29 mouse cellular contexts compared by ENCODE assay signal in the genomic region with DNA sequence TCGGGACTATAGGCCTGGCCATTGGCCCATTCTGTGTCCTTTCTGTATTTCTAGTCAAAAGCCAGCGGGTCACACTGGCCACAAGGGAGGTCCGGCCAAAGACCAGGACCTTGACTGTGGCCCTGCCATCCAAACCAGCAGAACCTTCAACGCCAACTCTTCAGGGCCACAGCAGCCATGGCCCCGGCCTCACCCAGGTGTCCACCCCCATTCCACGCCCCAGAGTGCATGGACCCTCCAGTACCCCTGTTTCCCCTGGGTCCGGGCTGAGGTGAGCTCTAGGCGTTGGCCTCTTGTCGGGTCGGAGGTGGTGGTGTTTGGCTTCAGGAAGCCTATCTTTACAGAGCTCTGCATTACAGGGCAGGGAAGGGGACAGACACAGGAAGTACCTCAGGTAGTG. TPM values are rescaled to one million over a fixed set of nuclear protein-coding genes. Genes with fewer than 3 reads are reported as not detected.
DNase-seq lines count a peak whose midpoint lies in the region; ATAC-seq lines count a peak whose summit lies in the region.
"Had no signal": no experiment of that assay in that cellular context is flagged by ENCODE, and none has a peak within 500 bp of the region (broad histone marks: within the 10 kb centered on the region; RNA-seq: fewer than 3 reads in every experiment).

No protein-coding gene starts in this region.

- intact Hi-C loops in heart, postnatal 25 days (cut with DNase I) = loop anchor here (1.0 kb wide), 1 partner anchor 76 kb away; no protein-coding TSS in a partner anchor

- 87% methylated on average over 10 of the region's 10 CpGs for WGBS in embryonic facial prominence, embryonic 14.5 days
- 93% methylated on average over 10 of the region's 10 CpGs for WGBS in embryonic facial prominence, embryonic 10.5 days
- WGBS in kidney, embryonic 14.5 days = 93% methylated on average over 10 of the region's 10 CpGs
- 92% methylated on average over 10 of the region's 10 CpGs for WGBS in neural tube, embryonic 13.5 days

- peaks cover 77% of the 10 kb centered on the region for H3K36me3 ChIP-seq in embryonic facial prominence, embryonic 14.5 days (ENCODE audit: control insufficient read depth, insufficient read depth, low read length)
- H3K36me3 ChIP-seq in embryonic facial prominence, embryonic 10.5 days (replicated peaks) = peaks cover 93% of the 10 kb centered on the region
- H3K36me3 ChIP-seq in kidney, embryonic 14.5 days (ENCODE audit: control insufficient read depth, insufficient read depth, low read length) = peaks cover 61% of the 10 kb centered on the region
- H3K36me3 ChIP-seq in neural tube, embryonic 13.5 days = peaks cover 38% of the 10 kb centered on the region
- H3K36me3 ChIP-seq: liver, embryonic 13.5 days had no signal

- H3K9ac ChIP-seq in embryonic facial prominence, embryonic 14.5 days (ENCODE audit: low read depth, low read length) = no peak overlapping the region
- H3K9ac ChIP-seq in kidney, embryonic 14.5 days (ENCODE audit: low read depth, low read length) = no peak overlapping the region
- no peak overlapping the region for H3K9ac ChIP-seq in neural tube, embryonic 13.5 days
- H3K9ac ChIP-seq: heart, embryonic 15.5 days; liver, embryonic 13.5 days; neural tube, embryonic 15.5 days had no signal

- no peaks in the 10 kb centered on the region for H3K9me3 ChIP-seq in embryonic facial prominence, embryonic 14.5 days (ENCODE audit: control insufficient read depth, low read length)
- H3K9me3 ChIP-seq in embryonic facial prominence, embryonic 10.5 days = no peaks in the 10 kb centered on the region
- H3K9me3 ChIP-seq in kidney, embryonic 14.5 days (ENCODE audit: control insufficient read depth, low read length) = no peaks in the 10 kb centered on the region
- no peaks in the 10 kb centered on the region for H3K9me3 ChIP-seq in neural tube, embryonic 13.5 days
- H3K9me3 ChIP-seq: heart, embryonic 15.5 days; liver, embryonic 13.5 days; megakaryocyte, embryonic 14.5 days; neural tube, embryonic 15.5 days had no signal

- no peaks in the 10 kb centered on the region for H3K27me3 ChIP-seq in embryonic facial prominence, embryonic 14.5 days (replicated peaks; ENCODE audit: control insufficient read depth, insufficient read depth, low read length)
- H3K27me3 ChIP-seq in embryonic facial prominence, embryonic 10.5 days (replicated peaks; ENCODE audit: low read depth, poor library complexity, severe bottlenecking) = no peaks in the 10 kb centered on the region
- no peaks in the 10 kb centered on the region for H3K27me3 ChIP-seq in kidney, embryonic 14.5 days (ENCODE audit: control insufficient read depth, insufficient read depth, low read length)
- no peaks in the 10 kb centered on the region for H3K27me3 ChIP-seq in neural tube, embryonic 13.5 days
- H3K27me3 ChIP-seq: heart, embryonic 15.5 days; liver, embryonic 13.5 days; neural tube, embryonic 15.5 days; Patski had no signal

- no peak for DNase-seq in embryonic facial prominence, embryonic 14.5 days (ENCODE audit: low spot score)
- no peak for DNase-seq in embryonic facial prominence, embryonic 10.5 days (ENCODE audit: low spot score)
- peak; percentile 90 for DNase-seq in heart, adult 11 months
- DNase-seq in heart, postnatal 25 days (ENCODE audit: low spot score) = no peak
- no peak for DNase-seq in kidney, postnatal 4 days
- DNase-seq in neural tube, embryonic 10.5 days (ENCODE audit: extremely low spot score, low spot score) = no peak

- H3K4me1 ChIP-seq in embryonic facial prominence, embryonic 14.5 days (ENCODE audit: control insufficient read depth, insufficient read depth, low read length) = no peaks in the 10 kb centered on the region
- no peaks in the 10 kb centered on the region for H3K4me1 ChIP-seq in embryonic facial prominence, embryonic 10.5 days
- no peaks in the 10 kb centered on the region for H3K4me1 ChIP-seq in kidney, embryonic 14.5 days (ENCODE audit: control insufficient read depth, insufficient read depth, low read length)
- H3K4me1 ChIP-seq in neural tube, embryonic 13.5 days (replicated peaks) = peaks cover 9% of the 10 kb centered on the region; the same call in 1 of the 2 replicates
- H3K4me1 ChIP-seq: liver, embryonic 13.5 days; megakaryocyte, embryonic 14.5 days had no signal

- no peak overlapping the region for H3K4me3 ChIP-seq in embryonic facial prominence, embryonic 14.5 days (ENCODE audit: low read depth, low read length)
- H3K4me3 ChIP-seq in embryonic facial prominence, embryonic 10.5 days = no peak overlapping the region
- H3K4me3 ChIP-seq in kidney, embryonic 14.5 days (ENCODE audit: low read length) = no peak overlapping the region
- no peak overlapping the region for H3K4me3 ChIP-seq in neural tube, embryonic 13.5 days
- H3K4me3 ChIP-seq: heart, embryonic 15.5 days; liver, embryonic 13.5 days; megakaryocyte, embryonic 14.5 days; neural tube, embryonic 15.5 days had no signal

- no peak overlapping the region for H3K27ac ChIP-seq in embryonic facial prominence, embryonic 14.5 days (replicated peaks; ENCODE audit: low read depth, low read length)
- no peak overlapping the region for H3K27ac ChIP-seq in embryonic facial prominence, embryonic 10.5 days (replicated peaks)
- H3K27ac ChIP-seq in kidney, embryonic 14.5 days (ENCODE audit: low read depth, low read length) = no peak overlapping the region
- H3K27ac ChIP-seq in neural tube, embryonic 13.5 days (replicated peaks) = no peak overlapping the region
- H3K27ac ChIP-seq: liver, embryonic 13.5 days; neural tube, embryonic 15.5 days had no signal

- ATAC-seq in embryonic facial prominence, embryonic 14.5 days (ENCODE audit: low read depth) = 0 out of 2 replicates have a peak, but pooled peaks have one; percentile 35
- ATAC-seq in kidney, embryonic 14.5 days (ENCODE audit: low FRiP score, low TSS enrichment) = peak; percentile 45; the same call in 1 of the 2 replicates
- 0 out of 2 replicates have a peak, but pooled peaks have one; percentile 44 for ATAC-seq in neural tube, embryonic 13.5 days (ENCODE audit: low read depth)
- ATAC-seq: intestine, postnatal 0 days; Patski had no signal

- no peak overlapping the region for H3K4me2 ChIP-seq in embryonic facial prominence, embryonic 14.5 days (ENCODE audit: low read depth, low read length)
- H3K4me2 ChIP-seq in kidney, embryonic 14.5 days (replicated peaks; ENCODE audit: low read depth, low read length) = no peak overlapping the region
- no peak overlapping the region for H3K4me2 ChIP-seq in neural tube, embryonic 13.5 days
- H3K4me2 ChIP-seq: heart, embryonic 15.5 days; liver, embryonic 13.5 days; neural tube, embryonic 15.5 days had no signal

RNA-seq across cellular contexts. Expression of a gene that starts 33.6 kb away (rescaled TPM):
- 15.6 and 15.8 TPM in 2 replicates for polyA plus RNA-seq in embryonic facial prominence, embryonic 14.5 days (2014; fragmentation: Nextera tagmentation; extraction: Ambion mirVana)
- 25.9 and 27.8 TPM in 2 replicates for polyA plus RNA-seq in embryonic facial prominence, embryonic 10.5 days (2016; fragmentation: Nextera tagmentation; extraction: Ambion mirVana)
- total RNA-seq in heart, postnatal 25 days (2021) = 1 to 10 TPM; 4.1 to 4.2 TPM
- 10.7 and 23.0 TPM in 2 replicates for polyA plus RNA-seq in kidney, embryonic 14.5 days (2014; fragmentation: Nextera tagmentation; extraction: Ambion mirVana)
- polyA plus RNA-seq in neural tube, embryonic 13.5 days (2015; fragmentation: Nextera tagmentation; extraction: Ambion mirVana) = 5.6 and 7.8 TPM in 2 replicates
- total RNA-seq: MEL had no signal

RNA-seq across cellular contexts. Expression of a gene that starts 50.6 kb away (rescaled TPM):
- polyA plus RNA-seq in embryonic facial prominence, embryonic 14.5 days (2014; fragmentation: Nextera tagmentation; extraction: Ambion mirVana) = not detected in 2 replicates
- not detected in 2 replicates for polyA plus RNA-seq in embryonic facial prominence, embryonic 10.5 days (2016; fragmentation: Nextera tagmentation; extraction: Ambion mirVana)
- not detected for total RNA-seq in heart, postnatal 25 days (2021)
- 0.07 TPM in 1 of 2 replicates, not detected in the other for polyA plus RNA-seq in kidney, embryonic 14.5 days (2014; fragmentation: Nextera tagmentation; extraction: Ambion mirVana)
- polyA plus RNA-seq in neural tube, embryonic 13.5 days (2015; fragmentation: Nextera tagmentation; extraction: Ambion mirVana) = not detected in 2 replicates
- total RNA-seq: adrenal gland, postnatal 36 days; gastrocnemius, adult 8-10 months; heart, postnatal 4 days; layer of hippocampus, adult 18-20 months; layer of hippocampus, postnatal 10 days had no signal
- polyA plus RNA-seq: cerebellum, adult 2 months; gonadal fat pad, adult 2 months; heart, embryonic 15.5 days; limb, embryonic 14.5 days; liver, embryonic 13.5 days; lung, postnatal 0 days; neural tube, embryonic 15.5 days; Patski; testis, adult 2 months had no signal

RNA-seq across cellular contexts. Expression of a gene that starts 54.2 kb away (rescaled TPM):
- not detected in 2 replicates for polyA plus RNA-seq in embryonic facial prominence, embryonic 14.5 days (2014; fragmentation: Nextera tagmentation; extraction: Ambion mirVana)
- not detected in 2 replicates for polyA plus RNA-seq in embryonic facial prominence, embryonic 10.5 days (2016; fragmentation: Nextera tagmentation; extraction: Ambion mirVana)
- under 1 TPM in 1 of 2 experiments, not detected in 1; 0.20 TPM for total RNA-seq in heart, postnatal 25 days (2021)
- polyA plus RNA-seq in kidney, embryonic 14.5 days (2014; fragmentation: Nextera tagmentation; extraction: Ambion mirVana) = not detected in 2 replicates
- polyA plus RNA-seq in neural tube, embryonic 13.5 days (2015; fragmentation: Nextera tagmentation; extraction: Ambion mirVana) = 0.84 and 1.9 TPM in 2 replicates
- total RNA-seq: adrenal gland, postnatal 36 days; gastrocnemius, adult 8-10 months; heart, postnatal 4 days; layer of hippocampus, adult 18-20 months; layer of hippocampus, postnatal 10 days; left cerebral cortex, adult 18-20 months; left cerebral cortex, postnatal 25 days; MEL had no signal
- polyA plus RNA-seq: cerebellum, adult 2 months; cortical plate, adult 2 months; gonadal fat pad, adult 2 months; limb, embryonic 14.5 days; liver, embryonic 13.5 days; neural tube, embryonic 15.5 days; Patski; thymus, postnatal 0 days had no signal
